Mouse (Mus musculus): ENCODE measurements around the gene Notum.
A peak's percentile ranks its signal among the peaks of the same experiment; 100 is the strongest.
"Not testable (repeated sequence)": the region's sequence is repeated elsewhere in the genome, so short reads cannot be mapped to it uniquely, and the experiment has no call there.

Notum gene

GRCm38 (mm10) chr11:120675875-120676274 is 14.9 kb upstream of the Notum start:
- DNase-seq (ENCODE audit: low spot score in 2 of 2), result not testable (repeated sequence)

GRCm38 (mm10) chr11:120673594-120674122 is 12.7 kb upstream of the Notum start:
- no peak for DNase-seq (ENCODE audit: low spot score in 2 of 2)

- DNase-seq (ENCODE audit: low spot score in 2 of 2), result peak; percentile 94 to 96
Observed at GRCm38 (mm10) chr11:120672687-120673593, 12.0 kb upstream of the Notum start, which contains the start of gene Aspscr1. Gene Aspscr1, plus strand, starts transcription at chr11:120672973.

GRCm38 (mm10) chr11:120666617-120667016 is 5.6 kb upstream of the Notum start:
- no peak for DNase-seq (ENCODE audit: low spot score in 2 of 2)

- no peak for DNase-seq (ENCODE audit: low spot score in 2 of 2)
Observed at GRCm38 (mm10) chr11:120665406-120665805, 4.4 kb upstream of the Notum start.

- DNase-seq (ENCODE audit: low spot score in 2 of 2), result no peak
Observed at GRCm38 (mm10) chr11:120663714-120664113, 2.7 kb upstream of the Notum start.

- no peak for DNase-seq (ENCODE audit: low spot score in 2 of 2)
Observed at GRCm38 (mm10) chr11:120662759-120663158, 1.8 kb upstream of the Notum start.

- DNase-seq (ENCODE audit: low spot score in 2 of 2), result no peak
Observed at GRCm38 (mm10) chr11:120660301-120661075, 487 bp downstream of the Notum start.

GRCm38 (mm10) chr11:120659509-120660300 is 1.3 kb downstream of the Notum start:
- no peak for DNase-seq (ENCODE audit: low spot score in 2 of 2)

GRCm38 (mm10) chr11:120658876-120659410 is 2.0 kb downstream of the Notum start:
- DNase-seq (ENCODE audit: low spot score in 2 of 2), result peak; percentile 75 to 79

- no peak for DNase-seq (ENCODE audit: low spot score in 2 of 2)
Observed at GRCm38 (mm10) chr11:120657301-120657700, 3.7 kb downstream of the Notum start.

- no peak for DNase-seq (ENCODE audit: low spot score in 2 of 2)
Observed at GRCm38 (mm10) chr11:120654741-120655140, 6.2 kb downstream of the Notum start.

- DNase-seq (ENCODE audit: low spot score in 2 of 2), result no peak
Observed at GRCm38 (mm10) chr11:120651872-120652271, 9.1 kb downstream of the Notum start.

GRCm38 (mm10) chr11:120648001-120648476 is 12.9 kb downstream of the Notum start, which contains the start of gene Myadml2:
Gene Myadml2, minus strand, starts transcription at chr11:120648158.
- peak; percentile 52 to 54 for DNase-seq (ENCODE audit: low spot score in 2 of 2)

- DNase-seq (ENCODE audit: low spot score in 2 of 2), result no peak
Observed at GRCm38 (mm10) chr11:120647047-120647830, 13.7 kb downstream of the Notum start.

GRCm38 (mm10) chr11:120643601-120643987 is 17.4 kb downstream of the Notum start, which contains the start of gene Pycr1:
Gene Pycr1, minus strand, starts transcription at chr11:120643769.
- peak; percentile 90 to 92 for DNase-seq (ENCODE audit: low spot score in 2 of 2)

- DNase-seq (ENCODE audit: low spot score in 2 of 2), result no peak
Observed at GRCm38 (mm10) chr11:120642939-120643600, 17.9 kb downstream of the Notum start.

- DNase-seq (ENCODE audit: low spot score in 2 of 2), result no peak
Observed at GRCm38 (mm10) chr11:120641869-120642268, 19.1 kb downstream of the Notum start.

GRCm38 (mm10) chr11:120641255-120641654 is 19.7 kb downstream of the Notum start:
- no peak for DNase-seq (ENCODE audit: low spot score in 2 of 2)
